In the genomic region with DNA sequence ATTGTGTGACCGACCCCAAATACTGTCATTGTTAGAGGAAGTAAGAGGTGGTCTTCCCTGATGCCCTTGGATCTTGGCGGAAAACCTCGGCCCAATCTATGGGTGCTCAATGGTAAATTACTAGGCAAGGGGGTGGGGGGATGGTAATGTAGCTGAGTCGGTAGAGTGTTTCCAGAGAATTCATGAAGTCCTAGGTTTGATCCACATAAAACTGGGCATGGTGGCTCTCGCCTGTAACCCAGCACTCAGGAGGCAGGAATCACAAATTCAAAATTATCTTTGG, we compare ENCODE assay signal across 9 mouse cellular contexts. TPM values are rescaled to one million over a fixed set of nuclear protein-coding genes. Genes with fewer than 3 reads are reported as not detected.
DNase-seq lines count a peak whose midpoint lies in the region; ATAC-seq and TF ChIP-seq lines count a peak whose summit lies in the region.
"Had no signal": no experiment of that assay in that cellular context is flagged by ENCODE, and none has a peak within 500 bp of the region (broad histone marks: within the 10 kb centered on the region; RNA-seq: fewer than 3 reads in every experiment).

No protein-coding gene starts in this region.

- peak overlapping the region; percentile 68; the same call in 1 of the 2 replicates for H3K9ac ChIP-seq in lung, embryonic 16.5 days (ENCODE audit: low read length)
- H3K9ac ChIP-seq in forebrain, postnatal 0 days: peak overlapping the region; percentile 90
- no peak overlapping the region for H3K9ac ChIP-seq in liver, embryonic 12.5 days
- no peak overlapping the region for H3K9ac ChIP-seq in stomach, embryonic 16.5 days (ENCODE audit: low read length)

- no peaks in the 10 kb centered on the region for H3K9me3 ChIP-seq in lung, embryonic 16.5 days (ENCODE audit: control insufficient read depth, low read length)
- H3K9me3 ChIP-seq in forebrain, postnatal 0 days (ENCODE audit: low read length): no peaks in the 10 kb centered on the region
- H3K9me3 ChIP-seq in liver, embryonic 12.5 days (replicated peaks): no peaks in the 10 kb centered on the region
- no peaks in the 10 kb centered on the region for H3K9me3 ChIP-seq in stomach, embryonic 16.5 days (replicated peaks; ENCODE audit: control insufficient read depth, low read length)

- no peaks in the 10 kb centered on the region for H3K36me3 ChIP-seq in lung, embryonic 16.5 days (ENCODE audit: control insufficient read depth, insufficient read depth, low read length)
- H3K36me3 ChIP-seq in forebrain, postnatal 0 days (ENCODE audit: insufficient read depth): no peaks in the 10 kb centered on the region
- H3K36me3 ChIP-seq in liver, embryonic 12.5 days: no peaks in the 10 kb centered on the region
- H3K36me3 ChIP-seq in stomach, embryonic 16.5 days (ENCODE audit: control insufficient read depth, insufficient read depth, low read length): no peaks in the 10 kb centered on the region

- no peak for ATAC-seq in lung, embryonic 16.5 days (ENCODE audit: low read depth)
- no peak for ATAC-seq in forebrain, postnatal 0 days
- no peak for ATAC-seq in liver, embryonic 12.5 days
- ATAC-seq in stomach, embryonic 16.5 days (ENCODE audit: insufficient read depth, low FRiP score): no peak

- peak overlapping the region; percentile 96 for H3K4me2 ChIP-seq in lung, embryonic 16.5 days (ENCODE audit: low read depth, low read length)
- H3K4me2 ChIP-seq in forebrain, postnatal 0 days (ENCODE audit: low read depth): peak overlapping the region; percentile 74
- peak overlapping the region; percentile 61; the same call in 1 of the 2 replicates for H3K4me2 ChIP-seq in liver, embryonic 12.5 days
- H3K4me2 ChIP-seq in stomach, embryonic 16.5 days (ENCODE audit: low read depth, low read length): peak overlapping the region; percentile 91

- no peak for TF ChIP-seq CTCF in forebrain, postnatal 0 days (IDR thresholded peaks at IDR 0.05; ENCODE audit: low read depth)

- no peak for DNase-seq in lung, postnatal 36 days
- DNase-seq in forebrain, postnatal 0 days: no peak
- no peak for DNase-seq in layer of hippocampus, postnatal 36 days
- DNase-seq in layer of hippocampus, adult 11-12 months (ENCODE audit: low spot score): no peak

- 0 out of 2 replicates have a peak, but pooled peaks cover 2% of the 10 kb centered on the region for H3K4me1 ChIP-seq in lung, embryonic 16.5 days (replicated peaks; ENCODE audit: control insufficient read depth, insufficient read depth, low read length)
- H3K4me1 ChIP-seq in forebrain, postnatal 0 days (ENCODE audit: insufficient read depth): 0 out of 2 replicates have a peak, but pooled peaks cover 17% of the 10 kb centered on the region
- H3K4me1 ChIP-seq in liver, embryonic 12.5 days: peaks cover 15% of the 10 kb centered on the region
- peaks cover 7% of the 10 kb centered on the region for H3K4me1 ChIP-seq in stomach, embryonic 16.5 days (ENCODE audit: control insufficient read depth, insufficient read depth, low read length)

- peaks cover 20% of the 10 kb centered on the region for H3K27me3 ChIP-seq in lung, embryonic 16.5 days (ENCODE audit: control insufficient read depth, insufficient read depth, low read depth, low read length)
- H3K27me3 ChIP-seq in forebrain, postnatal 0 days (ENCODE audit: insufficient read depth, low read length): no peaks in the 10 kb centered on the region
- peaks cover 95% of the 10 kb centered on the region for H3K27me3 ChIP-seq in liver, embryonic 12.5 days (replicated peaks)
- peaks cover 10% of the 10 kb centered on the region; the same call in 1 of the 2 replicates for H3K27me3 ChIP-seq in stomach, embryonic 16.5 days (ENCODE audit: control insufficient read depth, insufficient read depth, low read length)

- no peak overlapping the region for H3K27ac ChIP-seq in lung, embryonic 16.5 days (ENCODE audit: low read length)
- H3K27ac ChIP-seq in forebrain, postnatal 0 days (ENCODE audit: low read depth, low read length): peak overlapping the region; percentile 97; the same call in 1 of the 2 replicates
- H3K27ac ChIP-seq in liver, embryonic 12.5 days: no peak overlapping the region
- H3K27ac ChIP-seq in stomach, embryonic 16.5 days (ENCODE audit: low read length): no peak overlapping the region

- WGBS in lung, embryonic 16.5 days: 42% methylated on average over 5 of the region's 5 CpGs
- WGBS in forebrain, postnatal 0 days: 31% methylated on average over 5 of the region's 5 CpGs
- 38% methylated on average over 5 of the region's 5 CpGs for WGBS in liver, embryonic 12.5 days (ENCODE audit: insufficient replicate concordance)
- 47% methylated on average over 5 of the region's 5 CpGs for WGBS in stomach, embryonic 16.5 days

- no peak overlapping the region for H3K4me3 ChIP-seq in lung, embryonic 16.5 days (ENCODE audit: low read length)
- peak overlapping the region; percentile 76 for H3K4me3 ChIP-seq in forebrain, postnatal 0 days (ENCODE audit: low read depth, low read length)
- no peak overlapping the region for H3K4me3 ChIP-seq in liver, embryonic 12.5 days
- peak overlapping the region; percentile 71 for H3K4me3 ChIP-seq in stomach, embryonic 16.5 days (replicated peaks; ENCODE audit: low read length)

RNA-seq across cellular contexts. Expression of a gene that starts 3.2 kb away (rescaled TPM):
- 19.9 and 20.4 TPM in 2 replicates for polyA plus RNA-seq in lung, embryonic 16.5 days (2015; fragmentation: Nextera tagmentation; extraction: Ambion mirVana)
- total RNA-seq in forebrain, postnatal 0 days (2014; rRNA removed): 12.7 and 14.0 TPM in 2 replicates
- polyA plus RNA-seq in forebrain, postnatal 0 days (2015; fragmentation: Nextera tagmentation; extraction: Ambion mirVana): 22.5 and 24.2 TPM in 2 replicates
- polyA plus RNA-seq in liver, embryonic 12.5 days (2016; fragmentation: Nextera tagmentation; extraction: Ambion mirVana): 1.7 and 3.1 TPM in 2 replicates
- 47.3 and 61.7 TPM in 2 replicates for polyA plus RNA-seq in stomach, embryonic 16.5 days (2015; fragmentation: Nextera tagmentation; extraction: Ambion mirVana)
- 10 to 100 TPM; 12.0 to 13.2 TPM for total RNA-seq in layer of hippocampus, postnatal 36 days (2021)

RNA-seq across cellular contexts. Expression of a gene that starts 32.6 kb away (rescaled TPM):
- polyA plus RNA-seq in lung, embryonic 16.5 days (2015; fragmentation: Nextera tagmentation; extraction: Ambion mirVana): 41.0 and 54.4 TPM in 2 replicates
- 129 and 201 TPM in 2 replicates for total RNA-seq in forebrain, postnatal 0 days (2014; rRNA removed)
- polyA plus RNA-seq in forebrain, postnatal 0 days (2015; fragmentation: Nextera tagmentation; extraction: Ambion mirVana): 318 and 358 TPM in 2 replicates
- polyA plus RNA-seq in liver, embryonic 12.5 days (2016; fragmentation: Nextera tagmentation; extraction: Ambion mirVana): 1.3 and 1.5 TPM in 2 replicates
- 8.6 and 32.4 TPM in 2 replicates for polyA plus RNA-seq in stomach, embryonic 16.5 days (2015; fragmentation: Nextera tagmentation; extraction: Ambion mirVana)
- 10 to 100 TPM; 94.1 to 94.6 TPM for total RNA-seq in layer of hippocampus, postnatal 36 days (2021)

RNA-seq across cellular contexts. Expression of a gene that starts 32.7 kb away (rescaled TPM):
- not detected in 2 replicates for polyA plus RNA-seq in lung, embryonic 16.5 days (2015; fragmentation: Nextera tagmentation; extraction: Ambion mirVana)
- 1.1 and 1.8 TPM in 2 replicates for total RNA-seq in forebrain, postnatal 0 days (2014; rRNA removed)
- polyA plus RNA-seq in forebrain, postnatal 0 days (2015; fragmentation: Nextera tagmentation; extraction: Ambion mirVana): 1.0 and 1.2 TPM in 2 replicates
- polyA plus RNA-seq in liver, embryonic 12.5 days (2016; fragmentation: Nextera tagmentation; extraction: Ambion mirVana): not detected in 2 replicates
- polyA plus RNA-seq in stomach, embryonic 16.5 days (2015; fragmentation: Nextera tagmentation; extraction: Ambion mirVana): not detected in 2 replicates
- total RNA-seq in layer of hippocampus, postnatal 36 days (2021): 1 to 10 TPM in 1 of 2 experiments, not detected in 1; 1.1 TPM
- total RNA-seq: gastrocnemius, postnatal 10 days had no signal
- polyA plus RNA-seq: testis, adult 2 months had no signal

RNA-seq across cellular contexts. Expression of a gene that starts 53.6 kb away (rescaled TPM):
- not detected in 2 replicates for polyA plus RNA-seq in lung, embryonic 16.5 days (2015; fragmentation: Nextera tagmentation; extraction: Ambion mirVana)
- 0.08 TPM in 1 of 2 replicates, not detected in the other for total RNA-seq in forebrain, postnatal 0 days (2014; rRNA removed)
- 0.08 and 0.28 TPM in 2 replicates for polyA plus RNA-seq in forebrain, postnatal 0 days (2015; fragmentation: Nextera tagmentation; extraction: Ambion mirVana)
- polyA plus RNA-seq in liver, embryonic 12.5 days (2016; fragmentation: Nextera tagmentation; extraction: Ambion mirVana): not detected in 2 replicates
- not detected in 2 replicates for polyA plus RNA-seq in stomach, embryonic 16.5 days (2015; fragmentation: Nextera tagmentation; extraction: Ambion mirVana)
- not detected for total RNA-seq in layer of hippocampus, postnatal 36 days (2021)
- total RNA-seq: gastrocnemius, postnatal 10 days had no signal
- polyA plus RNA-seq: testis, adult 2 months had no signal

Comparison
In these comparisons a context has a peak if more than half of its experiments do, and no peak if none do; other contexts are left out.
1. H3K4me3 ChIP-seq: peak in forebrain, postnatal 0 days (single experiment) and stomach, embryonic 16.5 days (single experiment); none in lung, embryonic 16.5 days (single experiment) and liver, embryonic 12.5 days (single experiment).
2. H3K9ac ChIP-seq: peak in lung, embryonic 16.5 days (single experiment) and forebrain, postnatal 0 days (single experiment); none in liver, embryonic 12.5 days (single experiment) and stomach, embryonic 16.5 days (single experiment).
3. Peak in every context shown above with its lines, with median percentiles within 50 percentile points of each other: H3K4me2 ChIP-seq.